ENCODE assay signal across 1 mouse cellular context in the genomic region with DNA sequence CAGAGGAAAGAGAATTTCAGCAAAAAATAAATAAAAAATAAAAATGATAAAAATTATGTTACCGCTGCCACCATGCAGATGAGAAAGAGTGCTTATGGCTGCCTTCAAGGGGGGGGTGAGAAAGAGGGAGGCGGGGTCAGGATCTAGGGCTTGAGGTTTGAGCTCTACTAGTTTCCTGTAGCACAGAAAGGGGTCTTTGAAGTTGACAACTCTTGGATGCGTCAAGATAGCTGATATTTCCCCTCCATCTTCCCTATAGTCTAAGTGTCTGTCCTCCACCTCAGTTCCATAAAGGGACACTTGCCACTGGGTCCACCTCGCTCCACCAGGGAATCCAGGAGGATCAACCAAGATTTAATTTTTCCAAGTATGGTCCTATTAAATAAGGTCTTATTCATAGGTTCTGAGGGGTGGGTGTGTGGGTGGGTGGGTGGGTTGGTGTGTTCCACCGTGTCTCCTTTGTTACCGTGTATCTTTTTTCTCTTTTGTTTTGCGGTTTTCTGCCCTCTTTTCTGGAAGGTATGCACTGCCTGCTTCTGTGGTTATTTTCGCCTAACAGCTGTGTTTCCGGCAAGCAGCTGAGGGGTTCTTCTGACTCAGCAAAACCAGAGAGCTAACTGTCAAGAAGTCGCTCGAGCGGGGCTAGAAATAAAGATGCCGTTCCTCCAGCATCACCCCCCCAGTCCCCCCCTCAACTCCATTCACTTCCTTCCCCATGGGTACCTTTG.
TF ChIP-seq lines count a peak whose summit lies in the region.

No protein-coding gene starts in this region.

TF ChIP-seq in CH12.LX, 34 proteins besides CTCF, POLR2A, EP300 and RAD21 (continued from another document):
- TF ChIP-seq BHLHE40 (IDR thresholded peaks at IDR 0.05; ENCODE audit: low read depth, low read length) (peak; percentile 95), NRF1 (IDR thresholded peaks at IDR 0.05; ENCODE audit: low read depth, low read length) (no peak), POLR2AphosphoS2 (IDR thresholded peaks at IDR 0.05; ENCODE audit: low read depth, low read length) (no peak), JUND (conservative IDR thresholded peaks at IDR 0.05; ENCODE audit: low read depth, low read length) (peak; percentile 65), MXI1 (IDR thresholded peaks at IDR 0.05; ENCODE audit: low read depth, low read length) (0 out of 2 replicates have a peak, but pooled peaks have one; percentile 59), RCOR1 (conservative IDR thresholded peaks at IDR 0.05; ENCODE audit: low read depth, low read length) (peak; percentile 80; the same call in 1 of the 2 replicates), UBTF (IDR thresholded peaks at IDR 0.05; ENCODE audit: low read depth, low read length) (no peak), PAX5 (IDR thresholded peaks at IDR 0.05; ENCODE audit: low read length) (no peak), ZNF384 (IDR thresholded peaks at IDR 0.05; ENCODE audit: low read depth, low read length) (peak; percentile 32; the same call in 1 of the 2 replicates), KAT2A (IDR thresholded peaks at IDR 0.05; ENCODE audit: insufficient replicate concordance, low read length) (no peak), TCF12 (IDR thresholded peaks at IDR 0.05; ENCODE audit: low read depth, low read length) (peak; percentile 99), MYC (IDR thresholded peaks at IDR 0.05; ENCODE audit: low read depth, low read length) (no peak), GABPA (IDR thresholded peaks at IDR 0.05; ENCODE audit: insufficient replicate concordance, low read depth, low read length) (no peak), HCFC1 (IDR thresholded peaks at IDR 0.05; ENCODE audit: low read depth, low read length) (no peak), ZKSCAN1 (IDR thresholded peaks at IDR 0.05; ENCODE audit: borderline replicate concordance, low read depth, low read length) (no peak), SIN3A (IDR thresholded peaks at IDR 0.05; ENCODE audit: low read length) (peak; percentile 100)
